Mouse (Mus musculus): ENCODE measurements at regions not wholly inside any gene's neighbourhood (a gene's known extent, or its start where the extent isn't known, plus 50 kb on each side); places are given as distances from the start of the nearest gene placed in this dataset.

DNA sequence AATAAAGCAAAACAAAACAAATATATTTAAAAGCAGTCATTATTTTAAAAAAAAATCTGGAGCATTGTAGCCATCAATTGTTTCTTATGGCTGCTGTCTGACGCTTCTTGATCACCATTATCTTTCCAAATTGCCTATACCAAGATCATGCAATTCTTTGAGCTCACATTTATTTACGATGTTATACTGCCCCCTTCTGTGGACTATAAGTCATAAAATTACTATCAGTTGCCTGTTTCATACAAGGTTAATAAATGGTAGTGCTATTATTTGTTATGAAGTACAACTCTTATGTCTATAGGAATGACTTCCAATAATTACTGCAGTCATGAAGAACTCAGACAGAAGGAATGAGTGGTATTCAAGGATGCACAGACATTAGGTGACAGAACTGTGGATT, 57.3 kb upstream of the Eda2r start:
- DNase-seq (ENCODE audit: low read depth, low spot score) = no peak
- WGBS = 49% methylated on average over 2 of the region's 2 CpGs

- DNase-seq (ENCODE audit: low read depth, low spot score) = peak; percentile 8
Observed at GRCm38 (mm10) chrX:97431391-97431803, 54.4 kb upstream of the Eda2r start.

More at GRCm38 (mm10) chrX:97431391-97431803, 54.4 kb upstream of the Eda2r start:
- 12% methylated on average over 6 of the region's 6 CpGs for WGBS
